Mouse (Mus musculus) liver, embryonic 14.5 days (tissue): ENCODE measurements around the gene Lrg1. TPM values are rescaled to one million over a fixed set of nuclear protein-coding genes. Genes with fewer than 3 reads are reported as not detected.

Source experiments
- ATAC-seq: fragments of 200-750 bp; cut with Nextera tagmentation; 2 replicates; pipeline ENCODE4 v1.8.0; 2017; ENCODE audit warnings: moderate number of reproducible peaks, mild to moderate bottlenecking, moderate library complexity; ENCODE audit not compliant: insufficient read depth
- DNase-seq, 3 experiments: peaks; one replicate each; pipeline ENCODE4 v3.0.0-alpha.2; 2012 to 2013; ENCODE audit warnings: low read depth in 3 of 3, low spot score in 3 of 3
- H3K27ac ChIP-seq: fragments of 300-500 bp; sonication (generic); 2 replicates; pipeline ENCODE4 v1.5.1; 2014; ENCODE audit warnings: moderate library complexity, mild to moderate bottlenecking, control low read depth, inconsistent platforms
- H3K27me3 ChIP-seq: fragments of 300-500 bp; sonication (generic); 2 replicates; pipeline ENCODE4 v1.6.1; 2014; ENCODE audit warnings: mild to moderate bottlenecking, low read length, moderate library complexity; ENCODE audit not compliant: control insufficient read depth, insufficient read depth
- H3K36me3 ChIP-seq: fragments of 300-500 bp; sonication (generic); replicated peaks from 2 replicates; pipeline ENCODE4 v1.6.1; 2014; ENCODE audit warnings: low read depth; ENCODE audit not compliant: control insufficient read depth, insufficient read depth
- H3K4me1 ChIP-seq, 2 experiments: fragments of 200-500 bp in 1 of 2; fragments of 300-500 bp in 1 of 2; sonication (generic) in 1 of 2; replicated peaks; 2 replicates each; pipeline ENCODE4 v1.6.1; 2012 to 2014; ENCODE audit warnings: antibody characterized with exemption in 1 of 2, inconsistent platforms in 1 of 2, low read length in 1 of 2; ENCODE audit not compliant: control insufficient read depth in 2 of 2, insufficient read depth in 2 of 2
- H3K4me2 ChIP-seq: fragments of 300-500 bp; sonication (generic); 2 replicates; pipeline ENCODE4 v1.6.1; 2014; ENCODE audit warnings: low read depth, mild to moderate bottlenecking, control low read depth, moderate library complexity
- H3K4me3 ChIP-seq, 2 experiments: fragments of 200-500 bp in 1 of 2; fragments of 300-500 bp in 1 of 2; sonication (generic) in 1 of 2; 2 replicates each; pipeline ENCODE4 v1.5.1; 2012 to 2014; ENCODE audit warnings: low read depth in 2 of 2, low read length in 2 of 2, mild to moderate bottlenecking in 2 of 2, control low read depth in 1 of 2, inconsistent platforms in 1 of 2, moderate library complexity in 1 of 2; ENCODE audit not compliant: insufficient read depth in 1 of 2
- H3K9ac ChIP-seq: fragments of 300-500 bp; sonication (generic); replicated peaks from 2 replicates; pipeline ENCODE4 v1.6.1; 2014; ENCODE audit warnings: mild to moderate bottlenecking, control low read depth, moderate library complexity
- H3K9me3 ChIP-seq: fragments of 300-500 bp; sonication (generic); 2 replicates; pipeline ENCODE4 v1.6.1; 2016; ENCODE audit warnings: low read length, mixed read lengths; ENCODE audit not compliant: control insufficient read depth
- CTCF ChIP-seq: IDR thresholded peaks from 2 replicates; pipeline ENCODE4 v1.5.1; 2016; ENCODE audit warnings: antibody characterized with exemption, low read depth, control low read depth
- EP300 ChIP-seq: IDR thresholded peaks from 2 replicates; pipeline ENCODE4 v1.6.1; 2016; ENCODE audit warnings: antibody characterized with exemption, low read depth
- WGBS: fragments of 180-500 bp; shearing (Covaris S2); extraction: QIAGEN DNeasy Blood & Tissue Kit; methylation state at CpG from one replicate; pipeline ENCODE4 v1.1.7; 2014; ENCODE audit not compliant: insufficient replicate concordance; 5-methylcytosine and 5-hydroxymethylcytosine counted together
- polyA plus RNA-seq, 2 experiments: library from polyadenylated mRNA; depleted of rRNA in 1 of 2; stranded (reverse) in 1 of 2; unstranded in 1 of 2; fragments of >200 nt; fragmentation: Nextera tagmentation in 1 of 2; extraction: Ambion mirVana in 1 of 2; gene quantifications; 2 replicates each; pipeline versions ENCODE4 v1.2.1 to v1.2.3; 2012 to 2014

Gene Lrg1
- polyA plus RNA-seq, 2 experiments = 0.09 to 0.67 TPM

GRCm38 (mm10) chr17:56144546-56144945 is 22.7 kb upstream of the Lrg1 start:
- DNase-seq (no peak), ATAC-seq (no peak)
- Histone ChIP-seq H3K4me2 (no peak overlapping the region), H3K9ac (no peak overlapping the region), H3K36me3 (no peaks in the 10 kb centered on the region), H3K4me1 (no peaks in the 10 kb centered on the region; a peak in 1 of 4 replicates), H3K9me3 (no peaks in the 10 kb centered on the region), H3K27me3 (peaks cover 48% of the 10 kb centered on the region), H3K27ac (no peak overlapping the region), H3K4me3 (no peak overlapping the region)
- TF ChIP-seq CTCF (no peak), EP300 (no peak)
- WGBS = 64% methylated on average over 9 of the region's 9 CpGs

DNA sequence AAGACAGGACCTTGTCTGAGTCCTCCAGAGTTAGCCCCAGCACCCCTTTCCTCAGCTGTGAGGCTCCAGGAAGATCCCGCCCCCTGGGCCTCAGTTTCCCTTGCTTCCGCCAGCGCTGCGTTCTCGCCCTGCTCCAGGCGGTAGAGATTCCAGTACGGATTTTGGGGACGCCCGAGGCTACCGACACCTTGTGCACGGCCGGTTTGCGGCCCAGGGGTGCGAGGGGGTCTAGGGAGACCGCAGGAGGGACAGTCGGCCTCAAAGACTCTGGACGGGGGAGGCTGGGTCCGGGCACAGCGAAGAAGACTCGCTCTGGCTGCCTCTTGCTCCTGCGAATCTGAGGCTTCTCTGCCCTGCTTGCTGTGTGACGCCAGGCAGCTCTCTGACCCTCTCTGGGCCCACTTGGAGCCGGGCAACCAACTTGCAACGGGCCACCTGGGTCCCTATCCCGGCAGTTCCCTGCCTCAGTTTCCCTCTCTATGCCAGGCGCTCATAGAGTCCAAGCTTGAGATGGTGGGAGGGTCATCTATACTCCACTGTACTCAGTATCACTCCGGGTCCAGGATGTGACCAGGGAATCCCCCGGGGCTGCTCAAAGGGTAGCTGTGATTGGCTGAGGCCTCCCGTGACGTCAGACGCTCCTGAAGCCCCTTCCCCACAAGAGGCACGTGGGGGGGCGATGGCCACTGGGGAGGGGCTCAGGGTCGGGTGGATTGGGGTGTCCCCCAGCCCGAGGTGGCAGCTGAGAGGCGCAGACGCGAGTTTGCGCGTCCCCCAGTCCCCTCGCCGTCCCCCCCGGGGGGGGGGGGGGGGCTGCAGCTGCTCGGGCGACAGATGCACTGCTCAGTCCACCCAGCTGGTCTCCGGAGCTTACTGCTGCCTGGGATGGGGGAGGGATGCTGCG is 20.2 kb upstream of the Lrg1 start:
- H3K4me1 ChIP-seq = no peaks in the 10 kb centered on the region; a peak in 1 of 4 replicates
- no peak overlapping the region for H3K27ac ChIP-seq
- peaks cover 35% of the 10 kb centered on the region for H3K27me3 ChIP-seq
- peak overlapping the region; percentile 44 for H3K4me2 ChIP-seq
- no peak for TF ChIP-seq EP300
- no peak for TF ChIP-seq CTCF
- no peaks in the 10 kb centered on the region for H3K9me3 ChIP-seq
- no peak overlapping the region for H3K9ac ChIP-seq
- DNase-seq (no peak), ATAC-seq (no peak)
- H3K36me3 ChIP-seq = no peaks in the 10 kb centered on the region
- peak overlapping the region in 1 of 2 experiments; percentile 17; a peak in 1 of 4 replicates for H3K4me3 ChIP-seq
- WGBS = 5% methylated on average over 44 of the region's 47 CpGs

- Histone ChIP-seq H3K4me2 (peak within 1 kb of the TSS; percentile 75), H3K36me3 (no peaks in the 10 kb centered on the region), H3K9me3 (no peaks in the 10 kb centered on the region), H3K27me3 (peaks cover 35% of the 10 kb centered on the region), H3K27ac (no peak within 1 kb of the TSS), H3K9ac (no peak within 1 kb of the TSS), H3K4me1 (peaks cover 0 to under 1% of the 10 kb centered on the region in 2 experiments; a peak in 1 of 4 replicates), H3K4me3 (peak within 1 kb of the TSS; percentile 33 to 57)
- no peak for TF ChIP-seq EP300
- 0 out of 2 replicates have a peak, but pooled peaks have one; percentile 5 for TF ChIP-seq CTCF
- ATAC-seq = peak; percentile 65
- no peak for DNase-seq
- WGBS = 2% methylated on average over 78 of the region's 79 CpGs
Measured at GRCm38 (mm10) chr17:56139858-56140595, 18.2 kb upstream of the Lrg1 start, which contains the start of gene Sema6b. TSS of gene Sema6b (minus strand) at chr17:56140343.

- ATAC-seq (no peak), DNase-seq (no peak)
- peaks cover 0 to 4% of the 10 kb centered on the region in 2 experiments; a peak in 1 of 4 replicates for H3K4me1 ChIP-seq
- no peak overlapping the region for H3K9ac ChIP-seq
- H3K9me3 ChIP-seq = no peaks in the 10 kb centered on the region
- peak overlapping the region; percentile 75 for H3K4me2 ChIP-seq
- no peaks in the 10 kb centered on the region for H3K36me3 ChIP-seq
- TF ChIP-seq EP300 (no peak), CTCF (no peak)
- peaks cover 35% of the 10 kb centered on the region for H3K27me3 ChIP-seq
- no peak overlapping the region for H3K27ac ChIP-seq
- H3K4me3 ChIP-seq = peak overlapping the region in 1 of 2 experiments; percentile 57; a peak in 3 of 4 replicates
- 9% methylated on average over 17 of the region's 21 CpGs for WGBS
Measured at GRCm38 (mm10) chr17:56139355-56139754, 17.6 kb upstream of the Lrg1 start.
